Mouse (Mus musculus) stomach, postnatal 0 days (tissue): ENCODE data around the gene Gm28539.

Experiments
- CTCF ChIP-seq: IDR thresholded peaks from 2 replicates; pipeline ENCODE4 v1.5.1; 2016; ENCODE audit warnings: antibody characterized with exemption, low read depth, mild to moderate bottlenecking, moderate library complexity
- EP300 ChIP-seq: optimal IDR thresholded peaks from 2 replicates; pipeline ENCODE3; 2016; ENCODE audit warnings: antibody characterized with exemption

DNA sequence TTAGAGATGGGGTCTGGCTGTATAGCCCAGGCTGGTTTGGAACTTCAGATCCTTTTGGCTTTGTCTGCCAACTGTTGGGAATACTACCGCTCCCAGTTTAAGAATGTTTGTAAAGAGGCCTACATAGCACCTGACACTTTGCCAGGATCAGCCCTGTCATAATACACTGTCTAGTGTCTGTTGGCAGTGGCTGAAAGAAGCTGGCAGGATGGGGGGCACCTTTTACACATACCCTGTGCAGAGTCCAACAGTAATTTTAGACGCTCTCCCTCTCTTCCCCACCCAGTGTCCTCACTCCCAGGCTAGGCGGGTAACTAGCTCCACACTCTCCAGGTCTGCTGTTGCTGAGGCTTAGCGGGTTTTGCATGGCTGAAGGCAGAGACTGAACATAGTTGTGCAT, 2.0 kb downstream of the Gm28539 start:
- TF ChIP-seq CTCF, result no peak
- TF ChIP-seq EP300, result no peak
